Mouse (Mus musculus) common myeloid progenitor, adult 5-6 weeks (primary cell): Measurements from ENCODE around the gene Scn9a. TPM values are rescaled to one million over a fixed set of nuclear protein-coding genes. Genes with fewer than 3 reads are reported as not detected.

Source experiments
- ATAC-seq: replicated peaks from 2 replicates; pipeline ENCODE4 v1.8.0; 2016; ENCODE audit warnings: low read depth, mild to moderate bottlenecking, moderate TSS enrichment, inconsistent platforms; ENCODE audit not compliant: poor library complexity, severe bottlenecking
- total RNA-seq: library from RNA; stranded (forward); fragments of 200-1000, 187-1606 nt; gene quantifications from 2 replicates; pipeline ENCODE4 v1.2.3, GENCODE M21; 2017

The Scn9a gene
- total RNA-seq, 1 experiment from 2014 or later = not detected

- ATAC-seq = no peak
These were observed 169.8 kb downstream of the Scn9a start for GRCm38 (mm10) chr2:66464874-66465458.

- no peak for ATAC-seq
These were observed 170.8 kb downstream of the Scn9a start for GRCm38 (mm10) chr2:66463916-66464315.

GRCm38 (mm10) chr2:66462458-66462857 lies 172.3 kb downstream of the Scn9a start:
- no peak for ATAC-seq

GRCm38 (mm10) chr2:66440711-66441110 lies 194.1 kb downstream of the Scn9a start, which contains the start of gene Scn1a:
Scn1a (minus strand) TSS chr2:66440840.
- no peak for ATAC-seq

GRCm38 (mm10) chr2:66439764-66440471 lies 194.8 kb downstream of the Scn9a start:
- ATAC-seq = no peak

GRCm38 (mm10) chr2:66436286-66436685 lies 198.5 kb downstream of the Scn9a start:
- no peak for ATAC-seq

Other genes starting within 250 kb of the Scn9a start
- gene Scn1a, start 194.1 kb downstream of the Scn9a start, total RNA-seq = not detected in 2 replicates
- gene Scn7a, start 150.0 kb upstream of the Scn9a start, total RNA-seq = not detected in 2 replicates